ENCODE assay signal across 9 mouse cellular contexts in the genomic region with DNA sequence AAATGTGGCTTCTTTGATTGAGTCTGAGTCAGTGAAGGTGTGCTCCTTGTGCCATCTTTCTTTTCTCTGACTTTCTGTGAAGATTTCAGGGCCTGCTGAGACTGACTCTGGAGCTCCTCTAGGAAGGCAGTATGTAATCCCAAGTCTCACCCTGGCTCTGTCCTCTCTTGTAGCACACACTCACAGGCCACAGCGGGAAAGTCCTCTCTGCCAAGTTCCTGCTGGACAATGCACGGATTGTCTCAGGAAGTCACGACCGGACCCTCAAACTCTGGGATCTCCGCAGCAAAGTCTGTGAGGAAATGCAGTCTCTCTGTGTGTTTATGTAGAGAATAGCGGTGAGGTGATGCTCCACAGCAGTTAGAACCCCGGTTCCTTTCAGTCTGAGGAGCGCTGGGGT. TPM values are rescaled to one million over a fixed set of nuclear protein-coding genes. Genes with fewer than 3 reads are reported as not detected.
DNase-seq lines count a peak whose midpoint lies in the region; ATAC-seq and TF ChIP-seq lines count a peak whose summit lies in the region.
"Had no signal": no experiment of that assay in that cellular context is flagged by ENCODE, and none has a peak within 500 bp of the region (broad histone marks: within the 10 kb centered on the region; RNA-seq: fewer than 3 reads in every experiment).

No protein-coding gene starts in this region.

- TF ChIP-seq CTCF in gastrocnemius, adult 2 months (IDR thresholded peaks at IDR 0.05), result no peak
- TF ChIP-seq CTCF in left cerebral cortex, adult 2 months (IDR thresholded peaks at IDR 0.05), result no peak
- TF ChIP-seq CTCF in cerebellum, adult 2 months (IDR thresholded peaks at IDR 0.05; ENCODE audit: borderline replicate concordance, insufficient read depth, low read depth, low read length), result no peak

- ATAC-seq in neural tube, embryonic 15.5 days (ENCODE audit: low FRiP score), result no peak
- ATAC-seq: Patski had no signal

- H3K4me3 ChIP-seq in gastrocnemius, adult 2 months, result no peak overlapping the region
- no peak overlapping the region for H3K4me3 ChIP-seq in left cerebral cortex, adult 2 months
- H3K4me3 ChIP-seq in neural tube, embryonic 15.5 days (replicated peaks), result no peak overlapping the region
- no peak overlapping the region for H3K4me3 ChIP-seq in cerebellum, adult 2 months (replicated peaks; ENCODE audit: insufficient read depth, low read depth, low read length)

- WGBS in neural tube, embryonic 15.5 days, result 84% methylated on average over 8 of the region's 8 CpGs
- 65% methylated on average over 8 of the region's 8 CpGs for WGBS in cerebellum, adult 2 months

- peaks cover 84% of the 10 kb centered on the region for H3K36me3 ChIP-seq in neural tube, embryonic 15.5 days

- H3K27me3 ChIP-seq in neural tube, embryonic 15.5 days (replicated peaks), result no peaks in the 10 kb centered on the region
- H3K27me3 ChIP-seq in cerebellum, adult 2 months (ENCODE audit: control insufficient read depth, insufficient read depth, low read length), result no peaks in the 10 kb centered on the region
- H3K27me3 ChIP-seq: Patski had no signal

- H3K4me2 ChIP-seq in neural tube, embryonic 15.5 days, result no peak overlapping the region

- H3K9me3 ChIP-seq in neural tube, embryonic 15.5 days (replicated peaks), result no peaks in the 10 kb centered on the region

- H3K9ac ChIP-seq in neural tube, embryonic 15.5 days (replicated peaks), result no peak overlapping the region

- peaks cover 13% of the 10 kb centered on the region for H3K4me1 ChIP-seq in neural tube, embryonic 15.5 days
- H3K4me1 ChIP-seq in cerebellum, adult 2 months (ENCODE audit: control insufficient read depth, insufficient read depth, low read length), result peaks cover 3% of the 10 kb centered on the region; the same call in 1 of the 2 replicates

- intact Hi-C loops in gastrocnemius, postnatal 14 days (cut with DNase I; ENCODE audit: low total_unique reads), result no loop called here
- intact Hi-C loops in gastrocnemius, adult 2 months (cut with DNase I), result loop anchor here (2.0 kb wide), 1 partner anchor 139 kb away; no protein-coding TSS in a partner anchor
- intact Hi-C loops in left cerebral cortex, adult 2 months (cut with DNase I), result loop anchor here (5.0 kb wide), 1 partner anchor 137 kb away; no protein-coding TSS in a partner anchor
- intact Hi-C loops in left cerebral cortex, postnatal 14 days (cut with DNase I), result loop anchor here (5.0 kb wide), 1 partner anchor 137 kb away; no protein-coding TSS in a partner anchor

- H3K27ac ChIP-seq in gastrocnemius, adult 2 months, result no peak overlapping the region; the same call in 1 of the 2 replicates
- peak overlapping the region; percentile 50 for H3K27ac ChIP-seq in left cerebral cortex, adult 2 months
- peak overlapping the region; percentile 41 for H3K27ac ChIP-seq in neural tube, embryonic 15.5 days (replicated peaks)
- no peak overlapping the region for H3K27ac ChIP-seq in cerebellum, adult 2 months (ENCODE audit: insufficient read depth, low read length)

- no peak for TF ChIP-seq POLR2A in cerebellum, adult 2 months (IDR thresholded peaks at IDR 0.05; ENCODE audit: borderline replicate concordance, insufficient read depth, low read length)

- peak; percentile 15 for DNase-seq in gastrocnemius, postnatal 14 days
- DNase-seq in gastrocnemius, adult 2 months, result no peak
- DNase-seq in left cerebral cortex, adult 2 months (ENCODE audit: extremely low spot score in 1 of 2, low spot score in 2 of 2), result no peak
- no peak for DNase-seq in left cerebral cortex, postnatal 14 days (ENCODE audit: low spot score in 2 of 2)
- DNase-seq in heart, postnatal 4 days, result peak; percentile 46
- no peak for DNase-seq in adrenal gland, postnatal 4 days (ENCODE audit: low spot score in 2 of 2)
- DNase-seq in cerebellum, adult 2 months, result no peak

RNA-seq across cellular contexts. Expression of a gene that starts 17.8 kb away (rescaled TPM):
- under 1 TPM; 0.13 to 0.14 TPM for total RNA-seq in gastrocnemius, postnatal 14 days (2021)
- under 1 TPM; 0.17 to 0.23 TPM for total RNA-seq in gastrocnemius, adult 2 months (2021)
- 1 to 10 TPM; 2.2 to 3.3 TPM for total RNA-seq in left cerebral cortex, adult 2 months (2021)
- total RNA-seq in left cerebral cortex, postnatal 14 days (2021), result 1 to 10 TPM; 2.5 TPM
- under 1 TPM; 0.33 to 0.45 TPM for total RNA-seq in heart, postnatal 4 days (2021)
- 2.1 and 2.7 TPM in 2 replicates for polyA plus RNA-seq in neural tube, embryonic 15.5 days (2015; fragmentation: Nextera tagmentation; extraction: Ambion mirVana)
- 1 to 10 TPM; 1.7 to 2.0 TPM for total RNA-seq in adrenal gland, postnatal 4 days (2021)
- 0.78 and 0.80 TPM in 2 replicates for polyA plus RNA-seq in cerebellum, adult 2 months (2012; rRNA removed)

RNA-seq across cellular contexts. Expression of a gene that starts 30.0 kb away (rescaled TPM):
- 10 to 100 TPM; 14.2 to 14.9 TPM for total RNA-seq in gastrocnemius, postnatal 14 days (2021)
- total RNA-seq in gastrocnemius, adult 2 months (2021), result 10 to 100 TPM; 16.3 to 18.7 TPM
- total RNA-seq in left cerebral cortex, adult 2 months (2021), result 10 to 100 TPM; 69.1 to 69.5 TPM
- total RNA-seq in left cerebral cortex, postnatal 14 days (2021), result 10 to 100 TPM; 66.9 to 68.0 TPM
- total RNA-seq in heart, postnatal 4 days (2021), result 10 to 100 TPM; 26.7 to 28.7 TPM
- polyA plus RNA-seq in neural tube, embryonic 15.5 days (2015; fragmentation: Nextera tagmentation; extraction: Ambion mirVana), result 65.4 and 74.5 TPM in 2 replicates
- 10 to 100 TPM; 41.8 to 44.7 TPM for total RNA-seq in adrenal gland, postnatal 4 days (2021)
- 65.6 and 66.4 TPM in 2 replicates for polyA plus RNA-seq in cerebellum, adult 2 months (2012; rRNA removed)

Comparison
In these comparisons a context has a peak if more than half of its experiments do, and no peak if none do; other contexts are left out.
1. DNase-seq: peak in gastrocnemius, postnatal 14 days (single experiment) and heart, postnatal 4 days (single experiment); none in gastrocnemius, adult 2 months (single experiment), left cerebral cortex, adult 2 months (0 of 2), left cerebral cortex, postnatal 14 days (0 of 2), adrenal gland, postnatal 4 days (0 of 2) and cerebellum, adult 2 months (0 of 2).
2. H3K27ac ChIP-seq: peak in left cerebral cortex, adult 2 months (single experiment) and neural tube, embryonic 15.5 days (single experiment); none in gastrocnemius, adult 2 months (single experiment) and cerebellum, adult 2 months (single experiment).